Mouse (Mus musculus): Measurements from ENCODE around the gene Gm17349.

- no peak for TF ChIP-seq GATA1 (IDR thresholded peaks at IDR 0.05; ENCODE audit: borderline replicate concordance, low read length)
- TF ChIP-seq CTCF (IDR thresholded peaks at IDR 0.05; ENCODE audit: low read depth, low read length) = no peak
Measured at GRCm38 (mm10) chr15:99697309-99697708, 8.0 kb downstream of the Gm17349 start.
